Mouse (Mus musculus) regulatory T cell (primary cell): Measurements from ENCODE around the gene Isoc2b.
"Not testable (repeated sequence)": the region's sequence is repeated elsewhere in the genome, so short reads cannot be mapped to it uniquely, and the experiment has no call there.

ENCODE experiments used
- in situ Hi-C: fragments of 300-600 bp; cut with MboI, MseI; formaldehyde crosslinking; loops from one replicate; pipeline ENCODE4 v1.15.1; 2025; ENCODE audit warnings: high pct_unique_total_duplicates

Isoc2b gene

GRCm38 (mm10) chr7:4866631-4867180 is 3.4 kb downstream of the Isoc2b start:
- in situ Hi-C loops, result no loop called here

- in situ Hi-C loops, result no loop called here
Measured at GRCm38 (mm10) chr7:4865579-4866493, 4.2 kb downstream of the Isoc2b start.

- in situ Hi-C loops, result no loop called here
Measured at GRCm38 (mm10) chr7:4865090-4865489, 5.0 kb downstream of the Isoc2b start.

- in situ Hi-C loops, result no loop called here
Measured at GRCm38 (mm10) chr7:4864130-4864845, 5.8 kb downstream of the Isoc2b start.

GRCm38 (mm10) chr7:4863541-4864080 is 6.4 kb downstream of the Isoc2b start:
- in situ Hi-C loops, result no loop called here

- in situ Hi-C loops, result no loop called here
Measured at GRCm38 (mm10) chr7:4863041-4863440, 7.0 kb downstream of the Isoc2b start.

- in situ Hi-C loops, result not testable (repeated sequence)
Measured at GRCm38 (mm10) chr7:4860926-4861325, 9.1 kb downstream of the Isoc2b start.

GRCm38 (mm10) chr7:4859418-4859978 is 10.6 kb downstream of the Isoc2b start:
- in situ Hi-C loops, result loop anchor here (5.0 kb wide), 1 partner anchor 48 kb away; the partner anchor contains the start of gene Gm36210

- in situ Hi-C loops, result loop anchor here (5.0 kb wide), 1 partner anchor 50 kb away; the partner anchor contains the start of gene Gm36210
Measured at GRCm38 (mm10) chr7:4857321-4857720, 12.7 kb downstream of the Isoc2b start.

GRCm38 (mm10) chr7:4856508-4856907 is 13.6 kb downstream of the Isoc2b start:
- in situ Hi-C loops, result loop anchor here (5.0 kb wide), 1 partner anchor 51 kb away; the partner anchor contains the start of gene Gm36210

- in situ Hi-C loops, result no loop called here
Measured at GRCm38 (mm10) chr7:4853613-4854012, 16.4 kb downstream of the Isoc2b start.

GRCm38 (mm10) chr7:4851315-4851688 is 18.8 kb downstream of the Isoc2b start:
- in situ Hi-C loops, result no loop called here

GRCm38 (mm10) chr7:4850621-4851314 is 19.3 kb downstream of the Isoc2b start:
- in situ Hi-C loops, result no loop called here

GRCm38 (mm10) chr7:4849372-4849771 is 20.7 kb downstream of the Isoc2b start:
- in situ Hi-C loops, result no loop called here

- in situ Hi-C loops, result no loop called here
Measured at GRCm38 (mm10) chr7:4844917-4845309, 25.1 kb downstream of the Isoc2b start.

- in situ Hi-C loops, result no loop called here
Measured at GRCm38 (mm10) chr7:4844245-4844916, 25.7 kb downstream of the Isoc2b start, which contains the start of gene Shisa7. Gene Shisa7 (minus strand): TSS chr7:4844696.

GRCm38 (mm10) chr7:4843604-4844244 is 26.3 kb downstream of the Isoc2b start:
- in situ Hi-C loops, result no loop called here

GRCm38 (mm10) chr7:4842634-4843131 is 27.4 kb downstream of the Isoc2b start:
- in situ Hi-C loops, result no loop called here

- in situ Hi-C loops, result no loop called here
Measured at GRCm38 (mm10) chr7:4842077-4842476, 28.0 kb downstream of the Isoc2b start.

- in situ Hi-C loops, result no loop called here
Measured at GRCm38 (mm10) chr7:4837639-4838038, 32.4 kb downstream of the Isoc2b start.
